Mouse (Mus musculus) heart, embryonic 11.5 days (tissue): ENCODE results near the gene Aff4. TPM values are rescaled to one million over a fixed set of nuclear protein-coding genes. Genes with fewer than 3 reads are reported as not detected.

Source experiments
- ATAC-seq: fragments of 200-750 bp; cut with Nextera tagmentation; replicated peaks from 2 replicates; pipeline ENCODE4 v1.8.0; 2017; ENCODE audit warnings: moderate library complexity; ENCODE audit not compliant: insufficient number of reproducible peaks, low FRiP score, low TSS enrichment
- H3K27ac ChIP-seq: fragments of 300-500 bp; sonication (generic); 2 replicates; pipeline ENCODE4 v1.5.1; 2014; ENCODE audit warnings: mild to moderate bottlenecking, low read depth, low read length
- H3K27me3 ChIP-seq: fragments of 300-500 bp; sonication (generic); 2 replicates; pipeline ENCODE4 v1.6.1; 2014; ENCODE audit warnings: mild to moderate bottlenecking, low read length, mixed read lengths; ENCODE audit not compliant: control insufficient read depth, insufficient read depth
- H3K36me3 ChIP-seq: fragments of 300-500 bp; sonication (generic); 2 replicates; pipeline ENCODE4 v1.6.1; 2014; ENCODE audit warnings: mild to moderate bottlenecking, low read length, moderate library complexity, mixed read lengths; ENCODE audit not compliant: control insufficient read depth, insufficient read depth
- H3K4me1 ChIP-seq: fragments of 300-500 bp; sonication (generic); 2 replicates; pipeline ENCODE4 v1.6.1; 2014; ENCODE audit warnings: low read length; ENCODE audit not compliant: control insufficient read depth, insufficient read depth
- H3K4me2 ChIP-seq: fragments of 300-500 bp; sonication (generic); 2 replicates; pipeline ENCODE4 v1.6.1; 2014; ENCODE audit warnings: mild to moderate bottlenecking, moderate library complexity
- H3K4me3 ChIP-seq: fragments of 300-500 bp; sonication (generic); 2 replicates; pipeline ENCODE4 v1.5.1; 2014; ENCODE audit warnings: low read depth, low read length
- H3K9ac ChIP-seq: fragments of 300-500 bp; sonication (generic); 2 replicates; pipeline ENCODE4 v1.6.1; 2014; ENCODE audit warnings: mild to moderate bottlenecking, low read depth, low read length, moderate library complexity
- H3K9me3 ChIP-seq: fragments of 300-500 bp; sonication (generic); replicated peaks from 2 replicates; pipeline ENCODE4 v1.6.1; 2016; ENCODE audit warnings: low read length; ENCODE audit not compliant: control insufficient read depth
- WGBS: fragments of 180-500 bp; shearing (Covaris S2); extraction: QIAGEN DNeasy Blood & Tissue Kit; methylation state at CpG from one replicate; pipeline ENCODE4 v1.1.7; 2014; ENCODE audit not compliant: insufficient replicate concordance; 5-methylcytosine and 5-hydroxymethylcytosine counted together
- polyA plus RNA-seq: library from polyadenylated mRNA; unstranded; fragments of >200 nt; fragmentation: Nextera tagmentation; extraction: Ambion mirVana; gene quantifications from 2 replicates; pipeline ENCODE4 v1.2.1, GENCODE M21; 2014

The Aff4 gene
- polyA plus RNA-seq, 1 experiment from 2014 or later: 54.4 TPM

GRCm38 (mm10) chr11:53351224-53351942 is 750 bp downstream of the Aff4 start:
- Histone ChIP-seq H3K4me2 (peak overlapping the region; percentile 91), H3K4me1 (no peaks in the 10 kb centered on the region), H3K9ac (peak overlapping the region; percentile 86), H3K27ac (peak overlapping the region; percentile 97), H3K27me3 (no peaks in the 10 kb centered on the region), H3K9me3 (no peaks in the 10 kb centered on the region), H3K36me3 (no peaks in the 10 kb centered on the region), H3K4me3 (peak overlapping the region; percentile 72)
- ATAC-seq: no peak
- WGBS: under 1% methylated on average over 35 of the region's 35 CpGs

- Histone ChIP-seq H3K36me3 (no peaks in the 10 kb centered on the region), H3K27ac (peak overlapping the region; percentile 97), H3K9ac (peak overlapping the region; percentile 86), H3K4me3 (peak overlapping the region; percentile 72), H3K4me2 (peak overlapping the region; percentile 91), H3K9me3 (no peaks in the 10 kb centered on the region), H3K27me3 (no peaks in the 10 kb centered on the region), H3K4me1 (no peaks in the 10 kb centered on the region)
- 4% methylated on average over 14 of the region's 14 CpGs for WGBS
- ATAC-seq: no peak
Measured at GRCm38 (mm10) chr11:53351943-53352590, 1.4 kb downstream of the Aff4 start.

- Histone ChIP-seq H3K9ac (no peak overlapping the region), H3K4me2 (no peak overlapping the region), H3K9me3 (no peaks in the 10 kb centered on the region), H3K36me3 (no peaks in the 10 kb centered on the region), H3K4me1 (no peaks in the 10 kb centered on the region), H3K27ac (no peak overlapping the region), H3K27me3 (no peaks in the 10 kb centered on the region), H3K4me3 (no peak overlapping the region)
- no peak for ATAC-seq
- WGBS: 89% methylated on average over 5 of the region's 5 CpGs
Measured at GRCm38 (mm10) chr11:53358504-53359155, 8.0 kb downstream of the Aff4 start.

- 94% methylated on average over 2 of the region's 2 CpGs for WGBS
- no peak overlapping the region for H3K9ac ChIP-seq
- no peak overlapping the region for H3K4me2 ChIP-seq
- peaks cover 3% of the 10 kb centered on the region; the same call in 1 of the 2 replicates for H3K36me3 ChIP-seq
- H3K27me3 ChIP-seq: no peaks in the 10 kb centered on the region
- H3K9me3 ChIP-seq: no peaks in the 10 kb centered on the region
- no peak overlapping the region for H3K4me3 ChIP-seq
- no peak overlapping the region for H3K27ac ChIP-seq
- no peak for ATAC-seq
- H3K4me1 ChIP-seq: no peaks in the 10 kb centered on the region
Measured at GRCm38 (mm10) chr11:53367032-53367431, 16.4 kb downstream of the Aff4 start.

- 74% methylated on average over 1 of the region's 1 CpGs for WGBS
- no peak for ATAC-seq
Measured at GRCm38 (mm10) chr11:53378918-53379317, 28.3 kb downstream of the Aff4 start.

GRCm38 (mm10) chr11:53383758-53384428 is 33.3 kb downstream of the Aff4 start:
- no peak overlapping the region for H3K4me3 ChIP-seq
- H3K4me2 ChIP-seq: no peak overlapping the region
- no peak overlapping the region for H3K9ac ChIP-seq
- ATAC-seq: no peak
- H3K9me3 ChIP-seq: no peaks in the 10 kb centered on the region
- H3K4me1 ChIP-seq: no peaks in the 10 kb centered on the region; the same call in 1 of the 2 replicates
- H3K27ac ChIP-seq: no peak overlapping the region
- H3K36me3 ChIP-seq: peaks cover 13% of the 10 kb centered on the region
- WGBS: 98% methylated on average over 2 of the region's 2 CpGs
- no peaks in the 10 kb centered on the region for H3K27me3 ChIP-seq

More at GRCm38 (mm10) chr11:53378918-53379317, 28.3 kb downstream of the Aff4 start:
- no peak overlapping the region for H3K4me2 ChIP-seq
- no peak overlapping the region for H3K27ac ChIP-seq
- no peaks in the 10 kb centered on the region; the same call in 1 of the 2 replicates for H3K4me1 ChIP-seq
- no peak overlapping the region for H3K4me3 ChIP-seq
- H3K9ac ChIP-seq: no peak overlapping the region
- H3K27me3 ChIP-seq: no peaks in the 10 kb centered on the region
- peaks cover 15% of the 10 kb centered on the region for H3K36me3 ChIP-seq
- H3K9me3 ChIP-seq: no peaks in the 10 kb centered on the region

- ATAC-seq: no peak
- no peak overlapping the region for H3K4me2 ChIP-seq
- H3K4me3 ChIP-seq: no peak overlapping the region
- no peak overlapping the region for H3K9ac ChIP-seq
- H3K27ac ChIP-seq: no peak overlapping the region
- no peaks in the 10 kb centered on the region for H3K9me3 ChIP-seq
- H3K4me1 ChIP-seq: no peaks in the 10 kb centered on the region
- 77% methylated on average over 1 of the region's 1 CpGs for WGBS
- H3K27me3 ChIP-seq: no peaks in the 10 kb centered on the region
- peaks cover 28% of the 10 kb centered on the region for H3K36me3 ChIP-seq
Measured at GRCm38 (mm10) chr11:53393856-53394255, 43.2 kb downstream of the Aff4 start.

GRCm38 (mm10) chr11:53403638-53404037 is 53.0 kb downstream of the Aff4 start:
- no peak for ATAC-seq
- H3K9me3 ChIP-seq: no peaks in the 10 kb centered on the region
- no peak overlapping the region for H3K27ac ChIP-seq
- H3K4me2 ChIP-seq: no peak overlapping the region
- H3K27me3 ChIP-seq: no peaks in the 10 kb centered on the region
- H3K4me1 ChIP-seq: no peaks in the 10 kb centered on the region
- no peak overlapping the region for H3K9ac ChIP-seq
- peaks cover 40% of the 10 kb centered on the region for H3K36me3 ChIP-seq
- H3K4me3 ChIP-seq: no peak overlapping the region
- 90% methylated on average over 1 of the region's 1 CpGs for WGBS
